Mouse (Mus musculus) thymus, postnatal 4 days (tissue): ENCODE results near the gene Egfl8.

Experiments used
- DNase-seq: peaks from one replicate; pipeline ENCODE4 v3.0.0; 2021

The Egfl8 gene

GRCm38 (mm10) chr17:34615871-34616270, at the start of gene Egfl8:
Egfl8 (minus strand) TSS chr17:34615971.
- DNase-seq = no peak

GRCm38 (mm10) chr17:34664472-34664871, 48.7 kb upstream of the Egfl8 start:
- DNase-seq = no peak

GRCm38 (mm10) chr17:34663558-34663957, 47.8 kb upstream of the Egfl8 start:
- no peak for DNase-seq

GRCm38 (mm10) chr17:34662978-34663377, 47.2 kb upstream of the Egfl8 start:
- DNase-seq = no peak

- DNase-seq = no peak
Observed at GRCm38 (mm10) chr17:34662468-34662867, 46.7 kb upstream of the Egfl8 start.

- DNase-seq = no peak
Observed at GRCm38 (mm10) chr17:34661121-34661591, 45.4 kb upstream of the Egfl8 start.

- DNase-seq = no peak
Observed at GRCm38 (mm10) chr17:34660259-34660820, 44.6 kb upstream of the Egfl8 start.

GRCm38 (mm10) chr17:34659897-34660214, 44.1 kb upstream of the Egfl8 start:
- DNase-seq = no peak

- no peak for DNase-seq
Observed at GRCm38 (mm10) chr17:34659181-34659896, 43.6 kb upstream of the Egfl8 start.

- no peak for DNase-seq
Observed at GRCm38 (mm10) chr17:34658591-34658990, 42.8 kb upstream of the Egfl8 start.

- DNase-seq = no peak
Observed at GRCm38 (mm10) chr17:34658145-34658544, 42.4 kb upstream of the Egfl8 start.

- DNase-seq = no peak
Observed at GRCm38 (mm10) chr17:34657271-34657670, 41.5 kb upstream of the Egfl8 start.

GRCm38 (mm10) chr17:34656666-34657065, 40.9 kb upstream of the Egfl8 start:
- DNase-seq = no peak

GRCm38 (mm10) chr17:34655581-34655991, 39.8 kb upstream of the Egfl8 start:
- DNase-seq = no peak

GRCm38 (mm10) chr17:34655160-34655559, 39.4 kb upstream of the Egfl8 start:
- no peak for DNase-seq

GRCm38 (mm10) chr17:34654392-34654791, 38.6 kb upstream of the Egfl8 start:
- DNase-seq = no peak

GRCm38 (mm10) chr17:34653746-34654285, 38.0 kb upstream of the Egfl8 start:
- peak; percentile 78 for DNase-seq

GRCm38 (mm10) chr17:34652985-34653384, 37.2 kb upstream of the Egfl8 start:
- DNase-seq = no peak

- DNase-seq = no peak
Observed at GRCm38 (mm10) chr17:34652546-34652945, 36.8 kb upstream of the Egfl8 start.

GRCm38 (mm10) chr17:34651507-34652221, 35.9 kb upstream of the Egfl8 start:
- peak; percentile 79 for DNase-seq

GRCm38 (mm10) chr17:34650781-34651180, 35.0 kb upstream of the Egfl8 start:
- no peak for DNase-seq

GRCm38 (mm10) chr17:34649106-34649864, 33.5 kb upstream of the Egfl8 start:
- DNase-seq = no peak
